Mouse (Mus musculus) G1E (cell line): ENCODE results near the gene Cyp2d10. TPM values are rescaled to one million over a fixed set of nuclear protein-coding genes. Genes with fewer than 3 reads are reported as not detected.
A peak's percentile ranks its signal among the peaks of the same experiment; 100 is the strongest.

Experiments
- ATAC-seq: 2 replicates; pipeline ENCODE4 v1.8.0; 2016; ENCODE audit warnings: mild to moderate bottlenecking; ENCODE audit not compliant: insufficient number of reproducible peaks, poor library complexity, low FRiP score, severe bottlenecking; ENCODE audit errors: extremely low read depth
- DNase-seq: peaks from one replicate; pipeline ENCODE4 v3.0.0; 2012; ENCODE audit warnings: low spot score
- H3K27me3 ChIP-seq: 2 replicates; pipeline ENCODE4 v1.6.1; 2012; ENCODE audit warnings: mild to moderate bottlenecking, low read length, inconsistent platforms; ENCODE audit not compliant: insufficient read depth
- H3K36me3 ChIP-seq: replicated peaks from 2 replicates; pipeline ENCODE3; 2012; ENCODE audit warnings: mild to moderate bottlenecking, inconsistent platforms
- H3K4me1 ChIP-seq: 2 replicates; pipeline ENCODE4 v1.6.1; 2012; ENCODE audit warnings: low read depth, low read length, inconsistent platforms, mixed read lengths; ENCODE audit not compliant: insufficient read depth
- H3K4me3 ChIP-seq: 2 replicates; pipeline ENCODE4 v1.5.1; 2012; ENCODE audit warnings: low read depth, mild to moderate bottlenecking, inconsistent platforms, low read length, moderate library complexity, mixed read lengths
- H3K9me3 ChIP-seq: replicated peaks from 2 replicates; pipeline ENCODE4 v1.6.1; 2012; ENCODE audit warnings: inconsistent platforms
- CTCF ChIP-seq: IDR thresholded peaks from 2 replicates; pipeline ENCODE4 v1.5.1; 2012; ENCODE audit warnings: low read depth, low read length, inconsistent platforms, mixed read lengths
- GATA1 ChIP-seq: IDR thresholded peaks from 2 replicates; pipeline ENCODE4 v1.6.1; 2012; ENCODE audit warnings: borderline replicate concordance, low read length, inconsistent platforms, mixed read lengths
- GATA2 ChIP-seq: IDR thresholded peaks from 2 replicates; pipeline ENCODE4 v1.6.1; 2012; ENCODE audit warnings: low read depth, low read length, inconsistent platforms, borderline replicate concordance
- POLR2AphosphoS5 ChIP-seq: IDR thresholded peaks from 2 replicates; pipeline ENCODE4 v1.6.1; 2012; ENCODE audit warnings: low read depth, low read length, inconsistent platforms; ENCODE audit not compliant: insufficient replicate concordance
- TAL1 ChIP-seq: conservative IDR thresholded peaks from 2 replicates; pipeline ENCODE4 v1.6.1; 2012; ENCODE audit warnings: low read depth, low read length, inconsistent platforms, mixed read lengths
- polyA plus RNA-seq: library from polyadenylated mRNA; stranded (reverse); fragments of >175 nt; gene quantifications from 2 replicates; pipeline ENCODE4 v1.2.3, GENCODE M21; 2012
- total RNA-seq, 2 experiments: library from RNA; stranded (forward) in 1 of 2; stranded (reverse) in 1 of 2; fragments of 200-1000 nt in 1 of 2; fragments of >200 nt in 1 of 2; fragmentation: Nextera tagmentation in 1 of 2; gene quantifications; 2 replicates each; pipeline ENCODE4 v1.2.3; 2014 to 2017

The Cyp2d10 gene
- total and polyA plus RNA-seq, 3 experiments: 0.05 TPM; not detected in 2

GRCm38 (mm10) chr15:82437975-82438617 lies 31.1 kb upstream of the Cyp2d10 start:
- peak overlapping the region; percentile 13; the same call in 1 of the 2 replicates for H3K4me3 ChIP-seq
- no peaks in the 10 kb centered on the region for H3K36me3 ChIP-seq
- H3K27me3 ChIP-seq: peaks cover 9% of the 10 kb centered on the region; the same call in 1 of the 2 replicates
- no peaks in the 10 kb centered on the region for H3K4me1 ChIP-seq
- no peak for DNase-seq
- H3K9me3 ChIP-seq: peaks cover 2% of the 10 kb centered on the region; the same call in 1 of the 2 replicates
- ATAC-seq: no peak
- no peak for TF ChIP-seq TAL1
- no peak for TF ChIP-seq GATA2
- no peak for TF ChIP-seq GATA1
- TF ChIP-seq POLR2AphosphoS5: no peak
- TF ChIP-seq CTCF: no peak

GRCm38 (mm10) chr15:82435606-82436005 lies 28.6 kb upstream of the Cyp2d10 start:
- no peaks in the 10 kb centered on the region for H3K36me3 ChIP-seq
- DNase-seq (no peak), ATAC-seq (no peak)
- TF ChIP-seq GATA1 (no peak), GATA2 (no peak), TAL1 (no peak), POLR2AphosphoS5 (no peak), CTCF (no peak)
- H3K4me3 ChIP-seq: no peak overlapping the region
- peaks cover 2% of the 10 kb centered on the region; the same call in 1 of the 2 replicates for H3K9me3 ChIP-seq
- peaks cover 9% of the 10 kb centered on the region; the same call in 1 of the 2 replicates for H3K27me3 ChIP-seq
- no peaks in the 10 kb centered on the region for H3K4me1 ChIP-seq

GRCm38 (mm10) chr15:82435011-82435410 lies 28.0 kb upstream of the Cyp2d10 start:
- no peak for TF ChIP-seq GATA1
- no peak for TF ChIP-seq TAL1
- no peak for TF ChIP-seq POLR2AphosphoS5
- no peak for TF ChIP-seq CTCF
- no peak for TF ChIP-seq GATA2
- Histone ChIP-seq H3K36me3 (no peaks in the 10 kb centered on the region), H3K27me3 (peaks cover 9% of the 10 kb centered on the region; the same call in 1 of the 2 replicates), H3K4me3 (no peak overlapping the region), H3K4me1 (no peaks in the 10 kb centered on the region), H3K9me3 (peaks cover 2% of the 10 kb centered on the region; the same call in 1 of the 2 replicates)
- ATAC-seq (no peak), DNase-seq (no peak)

DNA sequence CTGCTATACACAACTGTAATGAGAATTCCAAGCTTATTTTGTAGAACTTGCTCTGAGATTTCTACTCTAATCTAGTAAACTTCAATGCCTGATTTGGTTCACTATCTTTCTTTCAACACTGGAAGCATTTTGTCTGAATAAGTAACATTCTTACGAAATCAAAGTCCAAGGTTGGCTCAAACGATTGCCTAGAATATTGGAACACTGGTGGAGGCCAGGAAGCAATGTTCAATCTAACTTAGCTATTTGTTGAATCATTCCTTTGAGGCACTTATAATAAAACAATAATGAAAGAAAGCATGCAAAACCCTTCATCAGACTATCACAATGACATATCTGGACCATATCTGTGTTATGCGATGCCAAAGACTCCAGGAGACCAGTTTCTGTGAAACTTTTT lies 27.5 kb upstream of the Cyp2d10 start:
- TF ChIP-seq CTCF: no peak
- TF ChIP-seq GATA1: no peak
- no peak for TF ChIP-seq POLR2AphosphoS5
- TF ChIP-seq TAL1: no peak
- TF ChIP-seq GATA2: no peak
- H3K36me3 ChIP-seq: no peaks in the 10 kb centered on the region
- no peaks in the 10 kb centered on the region for H3K4me1 ChIP-seq
- H3K9me3 ChIP-seq: peaks cover 2% of the 10 kb centered on the region
- ATAC-seq: no peak
- no peak overlapping the region for H3K4me3 ChIP-seq
- H3K27me3 ChIP-seq: peaks cover 9% of the 10 kb centered on the region; the same call in 1 of the 2 replicates
- DNase-seq: no peak

DNA sequence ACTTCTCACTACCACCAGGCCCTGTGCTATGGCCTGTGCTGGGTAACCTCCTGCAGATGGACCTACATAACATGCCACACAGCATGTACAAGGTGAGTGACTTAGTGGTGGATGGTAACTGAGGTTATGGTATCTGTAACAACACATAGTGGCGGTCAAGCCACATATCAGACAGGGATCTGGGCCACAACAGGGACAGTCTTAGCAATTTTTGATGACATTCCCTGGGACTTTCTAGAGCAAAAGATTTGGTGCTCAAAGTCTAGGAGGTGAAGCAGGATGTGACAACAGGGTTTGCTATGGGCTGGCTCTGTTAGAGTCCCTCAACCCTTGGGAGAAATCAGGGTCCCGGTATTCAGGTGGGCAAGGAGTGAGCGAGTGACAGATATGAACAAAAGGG lies 26.6 kb upstream of the Cyp2d10 start:
- no peak for ATAC-seq
- Histone ChIP-seq H3K4me1 (no peaks in the 10 kb centered on the region), H3K9me3 (peaks cover 2% of the 10 kb centered on the region), H3K4me3 (no peak overlapping the region), H3K27me3 (peaks cover 9% of the 10 kb centered on the region; the same call in 1 of the 2 replicates), H3K36me3 (no peaks in the 10 kb centered on the region)
- TF ChIP-seq POLR2AphosphoS5: no peak
- TF ChIP-seq TAL1: no peak
- TF ChIP-seq GATA2: no peak
- DNase-seq: no peak

DNA sequence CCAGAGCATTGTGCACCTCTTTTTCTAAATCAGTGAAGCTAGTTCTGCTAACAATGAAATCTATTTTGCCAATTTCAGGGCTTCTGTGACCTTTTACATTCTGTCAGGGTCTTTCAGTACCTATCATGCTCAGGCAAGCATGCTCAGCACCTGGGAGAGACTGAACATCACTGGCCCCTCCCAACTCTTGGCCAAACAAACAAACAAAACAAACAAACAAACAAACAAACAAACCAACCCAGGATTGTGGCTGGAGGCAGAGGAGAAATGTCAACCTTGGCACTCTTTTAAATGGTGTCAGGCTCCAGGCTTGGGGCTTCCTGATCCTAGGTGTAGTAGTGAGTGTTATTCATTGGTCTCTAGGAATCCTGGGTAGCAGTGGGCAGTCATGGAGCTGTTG lies 26.1 kb upstream of the Cyp2d10 start, which contains the start of gene Cyp2d9:
TSS of gene Cyp2d9 (plus strand) at position 301 of the 400 bp plus-strand sequence.
- ATAC-seq: no peak
- H3K4me3 ChIP-seq: no peak within 1 kb of the TSS
- H3K9me3 ChIP-seq: peaks cover 2% of the 10 kb centered on the region
- no peak for DNase-seq
- no peaks in the 10 kb centered on the region for H3K4me1 ChIP-seq
- TF ChIP-seq GATA1: no peak
- H3K36me3 ChIP-seq: no peaks in the 10 kb centered on the region
- H3K27me3 ChIP-seq: peaks cover 7% of the 10 kb centered on the region; the same call in 1 of the 2 replicates

DNA sequence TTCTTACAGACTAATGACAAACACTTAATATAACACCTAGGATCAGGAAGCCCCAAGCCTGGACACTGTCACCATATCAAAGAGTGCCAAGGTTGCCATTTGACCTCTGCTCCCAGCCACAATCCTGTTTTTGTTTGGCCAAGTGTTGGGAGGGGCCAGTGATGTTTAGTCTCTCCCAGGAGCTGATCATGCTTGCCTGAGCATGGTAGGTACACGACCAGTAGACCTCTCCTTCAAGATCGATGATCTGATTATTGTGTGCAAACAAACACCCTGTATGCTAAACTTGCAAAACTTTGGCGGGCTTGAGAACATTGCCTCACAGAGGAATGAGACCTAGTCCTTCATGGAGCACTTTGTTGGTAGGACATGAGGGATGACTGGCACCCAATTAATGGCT lies 16.5 kb upstream of the Cyp2d10 start:
- no peak for ATAC-seq
- Histone ChIP-seq H3K4me3 (no peak overlapping the region), H3K36me3 (no peaks in the 10 kb centered on the region), H3K27me3 (no peaks in the 10 kb centered on the region), H3K4me1 (no peaks in the 10 kb centered on the region), H3K9me3 (no peaks in the 10 kb centered on the region)
- no peak for TF ChIP-seq POLR2AphosphoS5
- no peak for TF ChIP-seq GATA1
- no peak for TF ChIP-seq GATA2
- TF ChIP-seq TAL1: no peak
- TF ChIP-seq CTCF: no peak
- no peak for DNase-seq
